Mouse (Mus musculus) left cerebral cortex, adult 2 months (tissue): Measurements from ENCODE around the gene Nxph3. TPM values are rescaled to one million over a fixed set of nuclear protein-coding genes. Genes with fewer than 3 reads are reported as not detected.
"Not testable (repeated sequence)": the region's sequence is repeated elsewhere in the genome, so short reads cannot be mapped to it uniquely, and the experiment has no call there.

Experiments used
- DNase-seq, 2 experiments: peaks; one replicate each; pipeline ENCODE4 v3.0.0; 2021 to 2022; ENCODE audit warnings: low spot score in 2 of 2, mixed read lengths in 1 of 2; ENCODE audit errors: extremely low spot score in 1 of 2
- H3K27ac ChIP-seq: fragments of 200-600 bp; 2 replicates; pipeline ENCODE4 v1.8.1; 2022
- H3K4me3 ChIP-seq: fragments of 200-600 bp; 2 replicates; pipeline ENCODE4 v1.8.1; 2022
- CTCF ChIP-seq: fragments of 200-600 bp; IDR thresholded peaks from 2 replicates; pipeline ENCODE4 v1.8.1; 2022; ENCODE audit warnings: antibody characterized with exemption, mild to moderate bottlenecking, moderate library complexity
- intact Hi-C: fragments of 180-260 bp; cut with DNase I; formaldehyde crosslinking; loops from one replicate; pipeline ENCODE4 v1.15.1; 2025
- total RNA-seq, 2 experiments: library from RNA; stranded (reverse); gene quantifications; 2 replicates each; pipeline ENCODE4 v1.2.3; 2021

Nxph3 gene
- total RNA-seq, 2 experiments from 2014 or later = 19.8 to 26.5 TPM

DNA sequence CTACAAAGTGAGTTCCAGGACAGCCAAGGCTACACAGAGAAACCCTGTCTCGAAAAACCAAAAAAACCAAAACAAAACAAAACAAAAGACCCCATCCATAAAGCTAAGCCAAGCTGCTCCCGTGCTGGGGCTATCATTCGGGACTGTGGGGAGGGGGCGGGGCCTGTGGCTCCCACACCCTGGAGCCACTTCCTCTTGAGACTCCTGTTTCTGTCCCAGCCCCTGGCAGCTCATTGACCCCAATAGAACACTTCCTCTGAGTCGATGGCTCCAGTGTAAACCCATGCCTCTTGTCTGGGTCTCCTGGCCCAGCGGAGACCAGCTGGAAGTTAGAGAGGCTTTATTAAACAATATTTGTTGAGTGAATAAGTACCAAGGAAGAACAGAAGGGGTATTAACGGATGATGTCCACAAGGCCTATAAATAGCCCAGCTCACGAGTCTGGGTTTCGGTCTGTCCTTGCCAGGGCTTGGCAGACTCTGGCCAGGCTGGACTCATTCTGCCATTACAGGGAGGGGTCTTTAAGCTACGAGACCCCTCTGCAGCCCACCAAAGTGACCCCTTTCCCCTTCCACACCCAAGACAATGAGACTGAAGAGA lies 10.7 kb downstream of the Nxph3 start:
- no peak for DNase-seq
- Histone ChIP-seq H3K4me3 (no peak overlapping the region), H3K27ac (no peak overlapping the region)
- TF ChIP-seq CTCF = no peak
- intact Hi-C loops = no loop called here

DNA sequence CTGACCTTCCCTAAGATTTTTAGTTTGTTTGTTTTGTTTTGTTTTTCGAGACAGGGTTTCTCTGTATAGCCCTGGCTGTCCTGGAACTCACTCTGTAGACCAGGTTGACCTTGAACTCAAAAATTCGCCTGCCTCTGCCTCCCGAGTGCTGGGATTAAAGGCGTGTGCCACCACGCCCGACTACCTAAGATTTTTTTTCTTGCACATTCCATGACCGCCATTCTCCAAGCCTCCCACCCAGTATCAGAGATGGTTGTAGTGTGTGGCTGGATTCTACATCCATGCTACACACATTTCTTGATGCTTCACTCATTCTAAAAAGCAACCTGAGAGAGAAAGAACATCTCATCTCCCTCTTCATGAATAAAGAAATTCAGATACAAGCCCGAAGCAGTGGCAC lies 12.5 kb downstream of the Nxph3 start:
- intact Hi-C loops, DNase-seq, H3K4me3 ChIP-seq, H3K27ac ChIP-seq: not testable (repeated sequence)

DNA sequence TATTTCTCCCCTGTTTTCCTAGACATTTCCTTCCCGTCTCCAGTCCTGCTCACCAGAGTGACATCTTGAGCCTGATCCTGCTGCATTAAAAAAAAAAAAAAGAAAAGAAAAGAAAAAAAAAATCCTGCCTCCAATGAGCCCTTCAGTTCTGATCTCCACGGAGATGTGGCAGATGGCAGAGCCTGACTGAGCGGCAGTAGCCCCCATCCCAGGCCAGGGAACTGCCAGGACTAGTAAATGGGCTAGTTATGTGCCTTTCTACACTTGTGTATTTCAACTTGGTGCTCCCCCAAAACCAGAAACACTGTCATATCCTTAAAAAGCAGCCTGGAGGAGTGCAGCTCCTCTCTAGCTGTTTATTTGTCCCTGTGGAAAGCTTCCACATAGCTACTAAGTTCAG lies 13.5 kb downstream of the Nxph3 start:
- Histone ChIP-seq H3K4me3 (no peak overlapping the region), H3K27ac (no peak overlapping the region)
- DNase-seq = no peak
- intact Hi-C loops = no loop called here
- no peak for TF ChIP-seq CTCF

DNA sequence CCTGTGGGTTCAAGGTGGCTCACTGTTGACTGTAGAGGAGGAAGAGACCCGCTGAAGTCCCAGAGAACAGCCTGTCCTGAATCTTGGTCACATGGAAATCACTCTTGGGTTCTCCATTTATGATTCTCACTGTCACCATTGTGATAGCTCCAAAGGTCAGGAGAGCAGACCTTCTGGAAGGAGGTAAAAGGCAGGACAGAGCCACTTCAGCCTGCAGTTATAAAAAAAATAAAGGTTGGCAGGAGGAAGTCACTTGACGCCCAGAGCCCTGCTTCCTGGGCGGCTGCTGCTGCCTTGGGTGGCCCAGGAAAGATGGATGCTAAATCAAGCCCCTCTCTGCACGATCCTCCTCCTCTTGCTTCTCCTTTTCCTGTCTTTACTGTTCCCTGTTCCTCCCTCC lies 14.0 kb downstream of the Nxph3 start:
- intact Hi-C loops = no loop called here
- Histone ChIP-seq H3K27ac (no peak overlapping the region), H3K4me3 (no peak overlapping the region)
- no peak for TF ChIP-seq CTCF
- DNase-seq = no peak

DNA sequence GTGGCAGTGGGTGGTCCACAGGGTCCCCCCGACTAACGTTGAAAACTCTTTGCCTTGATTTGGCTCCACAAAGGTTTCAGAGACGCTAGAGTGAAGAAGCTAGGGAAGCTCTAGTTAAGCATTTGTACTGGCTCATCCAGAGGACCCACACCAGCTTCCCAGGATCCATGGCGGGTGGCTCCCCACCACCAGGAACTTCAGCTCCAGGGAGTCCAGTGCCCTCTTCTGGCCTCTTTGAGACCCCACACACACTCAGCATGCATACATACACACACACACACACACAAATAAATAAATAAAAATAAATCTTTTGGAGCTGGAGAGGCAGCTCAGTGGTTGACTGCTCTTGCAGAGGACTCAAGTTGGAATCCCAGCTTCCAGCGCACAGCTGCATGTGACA lies 16.4 kb downstream of the Nxph3 start:
- DNase-seq = no peak
- H3K27ac ChIP-seq = no peak overlapping the region
- TF ChIP-seq CTCF = no peak
- no peak overlapping the region for H3K4me3 ChIP-seq
- intact Hi-C loops = no loop called here

DNA sequence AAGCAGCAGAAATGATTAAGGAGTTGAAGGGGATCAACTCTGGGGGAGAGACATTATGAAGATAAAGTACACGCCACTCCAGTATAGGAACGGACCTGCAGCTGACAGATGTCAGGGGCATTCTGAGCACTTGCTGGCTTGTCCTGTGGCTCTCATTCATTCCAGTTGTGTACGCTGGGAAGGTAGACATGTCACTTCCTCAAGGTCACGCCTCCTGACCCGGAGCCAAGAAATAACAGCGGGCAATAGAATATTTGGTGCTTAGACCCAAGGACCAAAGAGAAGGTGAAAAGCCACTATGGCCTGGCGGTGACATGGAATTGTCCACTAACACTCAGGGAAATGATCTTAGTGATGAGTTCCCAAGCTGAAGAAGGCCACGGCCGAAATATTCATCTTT lies 18.5 kb downstream of the Nxph3 start:
- Histone ChIP-seq H3K4me3 (no peak overlapping the region), H3K27ac (no peak overlapping the region)
- intact Hi-C loops = loop anchor here (2.0 kb wide), 2 partner anchors 19 kb away; partner anchors contain the start of gene Nxph3
- DNase-seq = no peak
- no peak for TF ChIP-seq CTCF

DNA sequence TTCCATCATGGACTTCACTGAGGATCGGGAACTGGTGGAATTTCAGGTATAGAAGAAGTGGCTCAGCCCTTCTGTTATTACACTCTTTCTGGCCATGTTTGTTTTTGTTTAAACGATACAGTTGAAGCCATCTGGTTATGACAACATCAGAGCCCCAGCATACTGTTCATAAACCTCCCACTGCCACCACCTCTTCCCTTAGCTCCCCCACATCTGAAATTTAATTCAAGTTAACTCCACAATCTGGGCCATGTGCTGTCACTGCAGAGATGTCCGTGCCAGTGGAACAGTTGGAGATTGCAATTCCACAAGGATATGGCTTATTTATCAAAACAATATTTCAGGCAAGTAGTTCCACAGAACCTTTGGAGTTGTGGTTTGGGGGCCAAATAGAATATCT lies 20.0 kb downstream of the Nxph3 start:
- intact Hi-C loops = loop anchor here (2.0 kb wide), 2 partner anchors 18 to 20 kb away; partner anchors contain the start of gene Nxph3
- no peak for DNase-seq
- no peak for TF ChIP-seq CTCF
- no peak overlapping the region for H3K4me3 ChIP-seq
- peak overlapping the region; percentile 65; the same call in 1 of the 2 replicates for H3K27ac ChIP-seq

DNA sequence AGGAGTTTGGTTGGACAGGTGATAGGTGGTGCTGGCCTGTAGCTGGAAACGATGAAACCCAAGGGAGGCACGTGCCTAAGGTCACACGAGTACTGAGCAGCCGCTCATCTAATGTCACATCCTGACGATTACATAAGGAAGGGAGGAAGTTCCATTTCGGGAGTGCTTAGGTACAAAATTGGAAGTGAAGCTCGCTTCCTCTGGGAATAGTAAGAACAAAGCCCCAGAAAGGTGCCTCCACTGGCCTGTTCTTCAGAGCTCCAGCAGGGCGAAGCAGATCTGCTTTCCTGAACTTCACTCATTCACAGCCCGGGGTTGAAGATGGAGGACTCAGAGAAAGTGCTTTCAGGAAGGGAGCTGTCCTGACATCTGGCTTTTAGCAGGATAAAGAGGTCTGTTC lies 20.4 kb downstream of the Nxph3 start:
- no peak for DNase-seq
- no peak overlapping the region for H3K4me3 ChIP-seq
- TF ChIP-seq CTCF = no peak
- H3K27ac ChIP-seq = peak overlapping the region; percentile 65; the same call in 1 of the 2 replicates
- intact Hi-C loops = loop anchor here (2.0 kb wide), 2 partner anchors 17 to 21 kb away; partner anchors contain the start of gene Nxph3

DNA sequence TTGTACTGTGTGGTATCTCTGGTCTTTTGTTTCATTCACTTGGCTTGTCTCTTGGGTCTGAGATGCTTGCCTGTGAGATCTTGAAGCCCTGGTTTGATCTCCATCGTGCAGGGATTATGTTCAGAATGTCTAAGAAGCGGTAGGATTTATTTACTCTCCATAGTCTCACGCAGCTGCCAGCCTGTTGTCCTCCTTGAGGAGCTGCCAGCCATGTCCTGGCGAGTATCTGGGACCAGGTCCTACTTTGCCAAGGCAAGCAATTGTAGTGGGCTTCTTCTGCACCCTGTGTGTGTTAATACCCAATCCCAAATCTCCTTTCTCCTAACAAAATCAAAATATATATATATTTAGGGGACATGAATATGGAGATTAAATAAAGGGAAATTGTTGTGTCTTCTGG lies 21.4 kb downstream of the Nxph3 start:
- H3K4me3 ChIP-seq = no peak overlapping the region
- H3K27ac ChIP-seq = no peak overlapping the region
- no peak for DNase-seq
- intact Hi-C loops = no loop called here
- no peak for TF ChIP-seq CTCF

DNA sequence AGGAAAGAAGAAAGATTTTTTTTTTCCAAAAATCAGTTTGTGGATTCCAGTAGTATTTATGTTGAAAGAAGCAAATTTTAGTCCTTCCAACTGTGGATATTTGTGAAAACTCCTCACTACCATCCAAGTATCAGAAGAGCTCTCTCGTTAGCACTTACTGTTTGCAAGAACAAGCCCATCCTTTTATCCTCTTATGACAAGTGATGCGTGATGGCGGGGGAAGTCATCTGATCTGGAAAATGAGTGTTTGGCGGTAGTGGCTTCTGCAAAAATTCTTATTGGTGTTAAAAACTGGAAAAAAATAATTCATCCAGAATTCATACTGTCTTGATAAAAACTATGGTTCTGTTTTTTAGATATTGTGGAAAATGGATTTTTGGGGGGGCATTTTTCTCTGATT lies 22.1 kb downstream of the Nxph3 start:
- Histone ChIP-seq H3K4me3 (no peak overlapping the region), H3K27ac (no peak overlapping the region)
- no peak for DNase-seq
- TF ChIP-seq CTCF = no peak
- intact Hi-C loops = no loop called here

DNA sequence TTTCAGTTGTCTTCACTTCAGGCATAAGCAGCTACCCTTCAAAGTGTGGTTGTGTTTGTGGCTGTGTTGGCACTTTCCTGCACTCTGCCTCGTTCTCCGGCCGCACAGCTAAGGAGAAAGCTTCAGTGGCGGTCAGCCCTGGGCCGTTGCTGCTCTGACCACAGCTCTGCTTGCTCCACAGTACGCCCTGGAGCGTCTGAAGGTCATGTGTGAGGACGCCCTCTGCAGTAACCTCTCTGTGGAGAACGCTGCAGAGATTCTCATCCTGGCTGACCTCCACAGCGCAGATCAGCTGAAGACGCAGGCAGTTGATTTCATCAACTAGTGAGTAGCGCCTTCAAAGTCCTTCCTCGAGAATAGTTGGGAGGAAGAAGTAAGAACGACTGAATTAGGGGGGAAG lies 24.3 kb downstream of the Nxph3 start:
- no peak for TF ChIP-seq CTCF
- intact Hi-C loops = no loop called here
- DNase-seq = no peak

DNA sequence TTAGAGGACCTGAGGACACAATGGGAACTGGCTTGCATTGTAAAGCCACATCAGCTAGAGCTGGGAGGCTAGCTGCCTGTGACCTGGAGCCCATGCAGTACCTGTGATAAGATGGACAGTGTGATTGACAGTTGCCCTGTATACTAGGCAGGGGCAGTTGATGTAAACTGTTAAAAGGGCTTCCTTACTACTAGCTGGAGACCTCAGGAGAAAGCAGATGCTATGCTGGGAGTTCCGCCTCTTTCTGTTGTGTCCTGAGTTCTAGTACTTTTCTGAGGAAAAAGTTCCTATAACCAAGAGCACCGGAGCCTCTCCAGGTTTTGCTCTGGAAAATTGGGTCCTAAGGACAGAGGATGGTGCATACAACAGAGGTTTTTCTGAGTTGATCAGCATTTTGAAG lies 27.1 kb downstream of the Nxph3 start:
- TF ChIP-seq CTCF = no peak
- Histone ChIP-seq H3K27ac (no peak overlapping the region), H3K4me3 (no peak overlapping the region)
- intact Hi-C loops = no loop called here
- no peak for DNase-seq

More for the DNA sequence above, 24.3 kb downstream of the Nxph3 start:
- no peak overlapping the region for H3K4me3 ChIP-seq
- H3K27ac ChIP-seq = no peak overlapping the region

DNA sequence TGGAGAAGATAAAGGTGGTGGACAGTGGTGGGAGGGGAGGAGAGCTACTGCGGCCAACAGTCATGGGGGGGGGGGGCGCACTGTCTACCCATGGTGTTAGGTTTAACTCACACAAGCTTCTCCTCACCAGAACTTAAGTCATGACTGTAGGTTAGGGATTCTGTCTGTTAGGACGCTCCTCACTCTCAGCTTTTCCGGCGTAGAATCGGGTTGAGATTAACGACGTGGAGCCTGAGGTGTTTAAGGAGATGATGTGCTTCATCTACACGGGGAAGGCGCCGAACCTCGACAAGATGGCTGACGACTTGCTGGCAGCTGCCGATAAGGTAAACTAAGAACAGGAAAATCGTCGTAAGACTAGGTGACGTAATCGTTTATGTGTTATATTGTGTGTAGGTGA lies 28.7 kb downstream of the Nxph3 start:
- no peak for TF ChIP-seq CTCF
- DNase-seq = no peak
- Histone ChIP-seq H3K4me3 (no peak overlapping the region), H3K27ac (no peak overlapping the region)
- intact Hi-C loops = no loop called here

DNA sequence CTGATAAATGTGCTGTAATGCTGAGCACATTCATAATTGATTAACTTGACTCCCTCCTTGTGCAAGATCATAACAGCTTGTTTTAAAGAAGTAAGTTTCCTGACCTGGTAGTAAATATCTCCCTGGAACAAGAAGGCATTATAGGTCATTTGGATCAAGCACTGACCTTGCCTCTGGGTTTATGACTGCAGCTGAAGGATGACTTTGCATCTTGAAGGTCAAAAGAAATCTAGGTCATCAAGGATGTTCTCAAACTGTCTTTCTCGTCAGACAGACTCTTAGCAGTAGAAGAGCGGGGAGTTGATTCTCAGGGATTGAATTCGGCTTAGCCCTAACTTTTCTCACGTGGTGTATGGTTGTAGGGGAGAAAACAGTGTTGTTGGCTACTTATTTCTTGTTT lies 33.7 kb downstream of the Nxph3 start:
- TF ChIP-seq CTCF = no peak
- Histone ChIP-seq H3K4me3 (no peak overlapping the region), H3K27ac (no peak overlapping the region)
- no peak for DNase-seq
- intact Hi-C loops = no loop called here
